Mouse (Mus musculus) limb, embryonic 11.5 days (tissue): ENCODE data around the gene Plrg1. TPM values are rescaled to one million over a fixed set of nuclear protein-coding genes. Genes with fewer than 3 reads are reported as not detected.
A peak's percentile ranks its signal among the peaks of the same experiment; 100 is the strongest.

Experiments used
- ATAC-seq: fragments of 200-750 bp; cut with Nextera tagmentation; 2 replicates; pipeline ENCODE4 v1.8.0; 2017; ENCODE audit warnings: low read depth; ENCODE audit not compliant: insufficient number of reproducible peaks, low FRiP score, low TSS enrichment
- DNase-seq: peaks from one replicate; pipeline ENCODE4 v3.0.0-alpha.2; 2015; ENCODE audit warnings: low spot score
- H3K27ac ChIP-seq: fragments of 300-500 bp; sonication (generic); replicated peaks from 2 replicates; pipeline ENCODE4 v1.5.1; 2014; ENCODE audit warnings: low read depth, mild to moderate bottlenecking, low read length
- H3K27me3 ChIP-seq: fragments of 300-500 bp; sonication (generic); 2 replicates; pipeline ENCODE4 v1.6.1; 2014; ENCODE audit warnings: mild to moderate bottlenecking, low read length, mixed read lengths; ENCODE audit not compliant: control insufficient read depth, insufficient read depth
- H3K36me3 ChIP-seq: fragments of 300-500 bp; sonication (generic); 2 replicates; pipeline ENCODE4 v1.6.1; 2014; ENCODE audit warnings: mild to moderate bottlenecking, low read length, moderate library complexity, mixed read lengths; ENCODE audit not compliant: control insufficient read depth, insufficient read depth
- H3K4me1 ChIP-seq: fragments of 300-500 bp; sonication (generic); 2 replicates; pipeline ENCODE4 v1.6.1; 2014; ENCODE audit warnings: low read length, mixed read lengths; ENCODE audit not compliant: control insufficient read depth, insufficient read depth
- H3K4me2 ChIP-seq: fragments of 300-500 bp; sonication (generic); 2 replicates; pipeline ENCODE4 v1.6.1; 2014; ENCODE audit warnings: low read depth, mild to moderate bottlenecking, moderate library complexity; ENCODE audit not compliant: severe bottlenecking
- H3K4me3 ChIP-seq: fragments of 300-500 bp; sonication (generic); 2 replicates; pipeline ENCODE4 v1.5.1; 2014; ENCODE audit warnings: low read depth, low read length
- H3K9ac ChIP-seq: fragments of 300-500 bp; sonication (generic); 2 replicates; pipeline ENCODE4 v1.6.1; 2014; ENCODE audit warnings: mild to moderate bottlenecking, low read length
- H3K9me3 ChIP-seq: fragments of 300-500 bp; sonication (generic); 2 replicates; pipeline ENCODE4 v1.6.1; 2016; ENCODE audit warnings: low read length; ENCODE audit not compliant: control insufficient read depth
- WGBS: fragments of 180-500 bp; shearing (Covaris S2); extraction: QIAGEN DNeasy Blood & Tissue Kit; methylation state at CpG from one replicate; pipeline ENCODE4 v1.1.7; 2014; 5-methylcytosine and 5-hydroxymethylcytosine counted together
- polyA plus RNA-seq: library from polyadenylated mRNA; unstranded; fragments of >200 nt; fragmentation: Nextera tagmentation; extraction: Ambion mirVana; gene quantifications from 2 replicates; pipeline ENCODE4 v1.2.1, GENCODE M21; 2014

The Plrg1 gene
- polyA plus RNA-seq, 1 experiment from 2014 or later: 140 TPM

GRCm38 (mm10) chr3:83099651-83100050, 44.3 kb downstream of the Plrg1 start:
- no peak overlapping the region for H3K4me2 ChIP-seq
- no peak overlapping the region for H3K9ac ChIP-seq
- WGBS: 78% methylated on average over 6 of the region's 6 CpGs
- H3K27ac ChIP-seq: no peak overlapping the region
- no peaks in the 10 kb centered on the region for H3K36me3 ChIP-seq
- ATAC-seq (no peak), DNase-seq (no peak)
- no peak overlapping the region for H3K4me3 ChIP-seq
- no peaks in the 10 kb centered on the region for H3K9me3 ChIP-seq
- H3K27me3 ChIP-seq: no peaks in the 10 kb centered on the region
- H3K4me1 ChIP-seq: 0 out of 2 replicates have a peak, but pooled peaks cover 3% of the 10 kb centered on the region

- 94% methylated on average over 6 of the region's 6 CpGs for WGBS
- DNase-seq: no peak
- H3K27ac ChIP-seq: no peak overlapping the region
- H3K4me1 ChIP-seq: 0 out of 2 replicates have a peak, but pooled peaks cover 3% of the 10 kb centered on the region
- no peak for ATAC-seq
- H3K27me3 ChIP-seq: no peaks in the 10 kb centered on the region
- H3K9me3 ChIP-seq: no peaks in the 10 kb centered on the region
- H3K36me3 ChIP-seq: no peaks in the 10 kb centered on the region
- no peak overlapping the region for H3K9ac ChIP-seq
- H3K4me2 ChIP-seq: no peak overlapping the region
- H3K4me3 ChIP-seq: no peak overlapping the region
Observed at GRCm38 (mm10) chr3:83102286-83102685, 47.0 kb downstream of the Plrg1 start.

GRCm38 (mm10) chr3:83110163-83110562, 54.8 kb downstream of the Plrg1 start:
- no peak overlapping the region for H3K4me3 ChIP-seq
- no peak overlapping the region for H3K9ac ChIP-seq
- ATAC-seq (0 out of 2 replicates have a peak, but pooled peaks have one; percentile 47), DNase-seq (no peak)
- peaks cover 5% of the 10 kb centered on the region for H3K4me1 ChIP-seq
- no peaks in the 10 kb centered on the region for H3K27me3 ChIP-seq
- H3K27ac ChIP-seq: no peak overlapping the region
- no peak overlapping the region for H3K4me2 ChIP-seq
- H3K36me3 ChIP-seq: no peaks in the 10 kb centered on the region
- WGBS: 26% methylated on average over 4 of the region's 4 CpGs
- no peaks in the 10 kb centered on the region for H3K9me3 ChIP-seq

GRCm38 (mm10) chr3:83111485-83112261, 56.4 kb downstream of the Plrg1 start:
- Histone ChIP-seq H3K36me3 (no peaks in the 10 kb centered on the region), H3K4me1 (peaks cover 5% of the 10 kb centered on the region), H3K27me3 (no peaks in the 10 kb centered on the region), H3K9ac (no peak overlapping the region), H3K9me3 (no peaks in the 10 kb centered on the region), H3K4me3 (no peak overlapping the region), H3K27ac (no peak overlapping the region), H3K4me2 (no peak overlapping the region)
- DNase-seq (peak; percentile 16), ATAC-seq (no peak)
- 44% methylated on average over 7 of the region's 7 CpGs for whole genome bisulfite sequencing

GRCm38 (mm10) chr3:83112869-83113268, 57.5 kb downstream of the Plrg1 start:
- H3K27ac ChIP-seq: no peak overlapping the region
- ATAC-seq: no peak
- H3K9ac ChIP-seq: no peak overlapping the region
- H3K9me3 ChIP-seq: no peaks in the 10 kb centered on the region
- peaks cover 5% of the 10 kb centered on the region for H3K4me1 ChIP-seq
- no peaks in the 10 kb centered on the region for H3K36me3 ChIP-seq
- WGBS: 25% methylated on average over 3 of the region's 3 CpGs
- H3K27me3 ChIP-seq: no peaks in the 10 kb centered on the region
- H3K4me2 ChIP-seq: no peak overlapping the region
- H3K4me3 ChIP-seq: no peak overlapping the region
- DNase-seq: peak; percentile 20

GRCm38 (mm10) chr3:83114946-83115345, 59.6 kb downstream of the Plrg1 start:
- Histone ChIP-seq H3K27ac (no peak overlapping the region), H3K36me3 (no peaks in the 10 kb centered on the region), H3K4me2 (no peak overlapping the region), H3K27me3 (no peaks in the 10 kb centered on the region), H3K9ac (no peak overlapping the region), H3K4me1 (peaks cover 5% of the 10 kb centered on the region), H3K9me3 (no peaks in the 10 kb centered on the region), H3K4me3 (no peak overlapping the region)
- ATAC-seq: no peak
- DNase-seq: no peak
- whole genome bisulfite sequencing: 62% methylated on average over 1 of the region's 1 CpGs

GRCm38 (mm10) chr3:83117592-83117991, 62.3 kb downstream of the Plrg1 start:
- no peak for DNase-seq

More at GRCm38 (mm10) chr3:83117592-83117991, 62.3 kb downstream of the Plrg1 start:
- Histone ChIP-seq H3K9me3 (no peaks in the 10 kb centered on the region), H3K27me3 (no peaks in the 10 kb centered on the region), H3K9ac (no peak overlapping the region), H3K4me2 (no peak overlapping the region), H3K27ac (no peak overlapping the region), H3K4me3 (no peak overlapping the region), H3K36me3 (no peaks in the 10 kb centered on the region), H3K4me1 (peaks cover 5% of the 10 kb centered on the region; the same call in 1 of the 2 replicates)
- 48% methylated on average over 10 of the region's 10 CpGs for WGBS
- ATAC-seq: no peak
